Mouse (Mus musculus) left cerebral cortex, postnatal 36 days (tissue): ENCODE measurements around the gene Frmpd2. TPM values are rescaled to one million over a fixed set of nuclear protein-coding genes. Genes with fewer than 3 reads are reported as not detected.

Source experiments
- DNase-seq, 2 experiments: peaks; one replicate each; pipeline ENCODE4 v3.0.0; 2021 to 2022; ENCODE audit warnings: low spot score in 2 of 2, mixed read lengths in 1 of 2
- intact Hi-C: fragments of 180-260 bp; cut with DNase I; formaldehyde crosslinking; loops from one replicate; pipeline ENCODE4 v1.15.1; 2025
- total RNA-seq, 2 experiments: library from RNA; stranded (reverse); gene quantifications; 2 replicates each; pipeline ENCODE4 v1.2.3; 2021

Gene Frmpd2
- total RNA-seq, 2 experiments from 2014 or later = 0.67 to 0.93 TPM

DNA sequence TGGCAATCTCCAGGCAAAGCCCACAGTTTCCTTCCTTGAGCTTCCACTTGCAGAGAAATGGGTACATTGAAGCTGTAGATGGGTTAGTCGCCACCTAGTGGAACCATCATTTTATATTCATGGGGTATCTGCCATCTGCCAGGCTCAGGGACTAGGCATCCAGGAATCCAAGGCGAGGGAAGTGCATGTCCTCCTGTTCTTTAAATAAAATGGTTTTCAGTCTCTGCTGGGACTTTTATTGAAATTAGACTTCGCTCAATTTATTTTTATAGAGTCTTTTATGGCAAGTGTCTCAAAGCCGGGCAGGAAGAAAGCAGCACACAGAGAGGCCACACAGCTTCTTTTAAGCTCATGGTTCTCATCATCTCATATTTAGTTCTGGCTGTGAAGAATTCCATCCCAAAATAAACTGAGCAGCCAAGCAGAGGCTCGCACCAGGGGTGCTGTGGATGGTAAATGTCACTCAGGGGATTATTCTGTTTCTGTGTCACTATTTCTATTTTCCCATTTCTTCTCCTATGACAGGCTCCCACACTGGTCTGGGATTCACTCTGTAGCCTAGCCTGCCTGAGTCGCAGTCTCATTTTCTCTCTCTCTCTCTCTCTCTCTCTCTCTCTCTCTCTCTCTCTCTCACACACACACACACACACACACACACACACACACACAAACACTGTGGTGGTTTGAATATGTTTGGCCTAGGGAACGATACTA is 108.4 kb downstream of the Frmpd2 start:
- DNase-seq = peak; percentile 26 to 33
- intact Hi-C loops = loop anchor here (5.0 kb wide), 1 partner anchor 193 kb away; no protein-coding TSS in a partner anchor

- intact Hi-C loops = no loop called here
- no peak for DNase-seq
Measured at GRCm38 (mm10) chr14:33588951-33589350, 117.5 kb downstream of the Frmpd2 start, which contains the start of gene Ptpn20. TSS of gene Ptpn20 (plus strand) at chr14:33589207.

- DNase-seq = no peak
- intact Hi-C loops = no loop called here
Measured at GRCm38 (mm10) chr14:33598376-33599130, 127.1 kb downstream of the Frmpd2 start.

- intact Hi-C loops = no loop called here
- peak in 1 of 2 experiments; percentile 16 for DNase-seq
Measured at GRCm38 (mm10) chr14:33607431-33607830, 135.9 kb downstream of the Frmpd2 start.

Other genes starting within 250 kb of the Frmpd2 start
- 100 to 1,000 TPM; 102 to 110 TPM for gene Mapk8, start 24.5 kb upstream of the Frmpd2 start, total RNA-seq
- gene Ptpn20, start 117.5 kb downstream of the Frmpd2 start, total RNA-seq = under 1 TPM; 0.52 to 0.57 TPM